Mouse (Mus musculus): Measurements from ENCODE around the gene Mga. TPM values are rescaled to one million over a fixed set of nuclear protein-coding genes. Genes with fewer than 3 reads are reported as not detected.

Mga gene
- 28.5 and 28.8 TPM in 2 replicates for polyA plus RNA-seq (2015; fragmentation: Nextera tagmentation; extraction: Ambion mirVana)

DNA sequence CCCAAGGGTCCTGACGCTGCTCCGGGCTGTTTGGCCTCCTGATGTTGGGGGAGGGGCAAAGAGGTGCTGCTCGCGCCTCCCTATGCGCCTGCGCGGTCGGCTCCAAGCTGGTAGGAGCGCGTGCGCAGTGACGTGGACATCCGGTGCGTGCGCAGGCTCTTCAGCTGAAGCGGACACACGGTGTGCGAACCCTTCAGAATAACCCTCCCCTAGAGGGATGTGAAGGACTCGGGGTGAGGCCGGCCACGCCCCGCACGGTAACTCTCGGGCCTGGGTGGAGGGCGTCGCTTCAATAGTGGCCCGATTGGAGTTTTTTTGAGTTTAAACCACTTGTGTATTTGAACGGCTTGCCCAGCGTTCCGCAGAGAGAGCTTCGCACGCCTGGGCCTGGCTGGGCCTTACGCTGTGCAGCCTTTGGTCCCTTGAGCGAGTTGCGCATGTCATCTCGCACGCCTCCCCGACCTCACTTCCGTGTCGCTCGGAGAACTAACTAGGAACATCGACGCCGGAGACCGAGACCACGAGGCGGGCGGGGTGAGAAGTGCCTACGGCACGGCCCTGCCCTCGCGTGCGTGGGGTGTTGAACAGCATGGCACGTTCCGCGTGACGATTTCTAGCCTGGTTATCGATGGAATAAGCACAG, at the start of gene Mga:
Gene Mga, plus strand, starts transcription at position 139 of the 643 bp plus-strand sequence.
- Histone ChIP-seq H3K27me3 (no peaks in the 10 kb centered on the region), H3K36me3 (ENCODE audit: poor library complexity, severe bottlenecking) (no peaks in the 10 kb centered on the region), H3K4me2 (peak within 1 kb of the TSS; percentile 69), H3K4me1 (peaks cover 20% of the 10 kb centered on the region), H3K9ac (peak within 1 kb of the TSS; percentile 67), H3K9me3 (replicated peaks) (no peaks in the 10 kb centered on the region), H3K27ac (peak within 1 kb of the TSS; percentile 87), H3K4me3 (peak within 1 kb of the TSS; percentile 51)
- ATAC-seq: peak; percentile 98
- under 1% methylated on average over 58 of the region's 58 CpGs for WGBS

- H3K9me3 ChIP-seq (replicated peaks): no peaks in the 10 kb centered on the region
- H3K4me3 ChIP-seq: no peak overlapping the region
- H3K9ac ChIP-seq: no peak overlapping the region
- H3K4me1 ChIP-seq: no peaks in the 10 kb centered on the region
- WGBS: 82% methylated on average over 4 of the region's 4 CpGs
- no peaks in the 10 kb centered on the region for H3K27me3 ChIP-seq
- no peaks in the 10 kb centered on the region for H3K36me3 ChIP-seq (ENCODE audit: poor library complexity, severe bottlenecking)
- no peak overlapping the region for H3K27ac ChIP-seq
- no peak overlapping the region for H3K4me2 ChIP-seq
- ATAC-seq: no peak
These were observed 43.2 kb upstream of the Mga start for GRCm38 (mm10) chr2:119853811-119854210.

GRCm38 (mm10) chr2:119855310-119855850, 41.6 kb upstream of the Mga start:
- H3K4me1 ChIP-seq: no peaks in the 10 kb centered on the region
- no peak overlapping the region for H3K4me2 ChIP-seq
- H3K9ac ChIP-seq: no peak overlapping the region
- H3K4me3 ChIP-seq: no peak overlapping the region
- H3K27ac ChIP-seq: no peak overlapping the region
- H3K36me3 ChIP-seq (ENCODE audit: poor library complexity, severe bottlenecking): no peaks in the 10 kb centered on the region
- H3K9me3 ChIP-seq (replicated peaks): no peaks in the 10 kb centered on the region
- no peaks in the 10 kb centered on the region for H3K27me3 ChIP-seq
- no peak for ATAC-seq
- WGBS: 69% methylated on average over 6 of the region's 6 CpGs

- H3K27me3 ChIP-seq: no peaks in the 10 kb centered on the region
- H3K4me1 ChIP-seq: no peaks in the 10 kb centered on the region
- no peak overlapping the region for H3K4me2 ChIP-seq
- no peak overlapping the region for H3K27ac ChIP-seq
- 87% methylated on average over 2 of the region's 2 CpGs for WGBS
- no peak overlapping the region for H3K9ac ChIP-seq
- ATAC-seq: no peak
- H3K4me3 ChIP-seq: no peak overlapping the region
- no peaks in the 10 kb centered on the region for H3K36me3 ChIP-seq (ENCODE audit: poor library complexity, severe bottlenecking)
- H3K9me3 ChIP-seq (replicated peaks): no peaks in the 10 kb centered on the region
These were observed 39.7 kb upstream of the Mga start for GRCm38 (mm10) chr2:119857341-119857740.

DNA sequence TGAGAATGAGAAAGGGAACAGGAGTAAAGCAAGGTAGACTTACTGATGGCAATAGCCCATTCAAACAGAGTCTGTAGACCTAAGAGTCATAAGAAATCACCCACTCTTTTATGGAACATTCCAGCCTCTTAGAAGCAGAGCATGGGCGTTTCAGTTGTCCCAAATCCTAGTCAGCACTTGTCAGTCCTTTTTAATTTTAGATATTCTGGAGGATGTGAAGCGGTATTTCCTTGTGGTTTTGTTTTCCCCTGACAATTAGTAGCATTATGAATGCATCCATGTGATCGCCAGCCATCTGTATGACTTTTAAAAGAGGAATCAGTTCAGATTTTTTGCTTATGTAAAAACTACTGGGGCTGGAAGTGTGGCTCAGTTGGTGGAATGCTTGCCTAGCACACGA, 32.5 kb upstream of the Mga start:
- no peaks in the 10 kb centered on the region for H3K4me1 ChIP-seq
- 74% methylated on average over 4 of the region's 4 CpGs for WGBS
- no peaks in the 10 kb centered on the region for H3K36me3 ChIP-seq (ENCODE audit: poor library complexity, severe bottlenecking)
- no peak overlapping the region for H3K9ac ChIP-seq
- no peak for ATAC-seq
- H3K9me3 ChIP-seq (replicated peaks): no peaks in the 10 kb centered on the region
- peaks cover 7% of the 10 kb centered on the region; the same call in 1 of the 2 replicates for H3K27me3 ChIP-seq
- no peak overlapping the region for H3K4me2 ChIP-seq
- H3K4me3 ChIP-seq: no peak overlapping the region
- H3K27ac ChIP-seq: no peak overlapping the region

- peak; percentile 94 for ATAC-seq
- no peaks in the 10 kb centered on the region for H3K9me3 ChIP-seq (replicated peaks)
- H3K9ac ChIP-seq: peak overlapping the region; percentile 71
- peak overlapping the region; percentile 85 for H3K4me2 ChIP-seq
- peaks cover 15% of the 10 kb centered on the region for H3K27me3 ChIP-seq
- peak overlapping the region; percentile 55 for H3K4me3 ChIP-seq
- H3K27ac ChIP-seq: peak overlapping the region; percentile 67
- H3K4me1 ChIP-seq: peaks cover 18% of the 10 kb centered on the region; the same call in 1 of the 2 replicates
- no peaks in the 10 kb centered on the region for H3K36me3 ChIP-seq (ENCODE audit: poor library complexity, severe bottlenecking)
- under 1% methylated on average over 72 of the region's 73 CpGs for WGBS
These were observed 24.5 kb upstream of the Mga start for GRCm38 (mm10) chr2:119872371-119873104.

- Histone ChIP-seq H3K4me2 (peak overlapping the region; percentile 85), H3K9me3 (replicated peaks) (no peaks in the 10 kb centered on the region), H3K4me1 (peaks cover 18% of the 10 kb centered on the region; the same call in 1 of the 2 replicates), H3K27ac (peak overlapping the region; percentile 67), H3K4me3 (peak overlapping the region; percentile 55), H3K9ac (peak overlapping the region; percentile 71), H3K27me3 (peaks cover 15% of the 10 kb centered on the region), H3K36me3 (ENCODE audit: poor library complexity, severe bottlenecking) (no peaks in the 10 kb centered on the region)
- ATAC-seq: peak; percentile 95
- WGBS: under 1% methylated on average over 39 of the region's 39 CpGs
These were observed 23.9 kb upstream of the Mga start for GRCm38 (mm10) chr2:119873105-119873464.

DNA sequence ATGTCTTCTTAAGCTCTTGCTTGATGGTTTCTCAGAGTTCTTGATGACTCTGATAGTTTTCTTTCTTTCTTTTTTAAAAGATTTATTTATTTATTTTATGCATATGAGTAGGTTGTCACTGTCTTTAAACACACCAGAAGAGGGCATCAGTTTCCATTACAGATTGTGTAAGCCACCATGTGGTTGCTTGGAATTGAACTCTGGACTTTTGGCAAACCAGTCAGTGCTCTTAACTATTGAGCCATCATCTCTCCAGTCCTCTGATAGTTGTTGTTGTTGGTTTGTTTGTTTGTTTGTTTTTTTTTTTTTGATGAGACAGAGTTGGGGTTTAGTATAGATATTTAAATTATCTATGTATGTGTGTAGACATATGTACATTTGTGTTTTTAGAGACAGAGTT, 21.0 kb upstream of the Mga start:
- Histone ChIP-seq H3K4me3 (no peak overlapping the region), H3K9me3 (replicated peaks) (no peaks in the 10 kb centered on the region), H3K27me3 (peaks cover under 1% of the 10 kb centered on the region), H3K4me2 (no peak overlapping the region), H3K9ac (no peak overlapping the region), H3K4me1 (peaks cover 18% of the 10 kb centered on the region; the same call in 1 of the 2 replicates), H3K27ac (no peak overlapping the region), H3K36me3 (ENCODE audit: poor library complexity, severe bottlenecking) (no peaks in the 10 kb centered on the region)
- no peak for ATAC-seq

GRCm38 (mm10) chr2:119887201-119887600, 9.8 kb upstream of the Mga start:
- WGBS: 92% methylated on average over 3 of the region's 3 CpGs
- H3K27ac ChIP-seq: no peak overlapping the region
- H3K9me3 ChIP-seq (replicated peaks): no peaks in the 10 kb centered on the region
- H3K4me1 ChIP-seq: no peaks in the 10 kb centered on the region
- no peak for ATAC-seq
- no peak overlapping the region for H3K4me2 ChIP-seq
- no peak overlapping the region for H3K9ac ChIP-seq
- no peak overlapping the region for H3K4me3 ChIP-seq
- no peaks in the 10 kb centered on the region for H3K36me3 ChIP-seq (ENCODE audit: poor library complexity, severe bottlenecking)
- H3K27me3 ChIP-seq: no peaks in the 10 kb centered on the region

DNA sequence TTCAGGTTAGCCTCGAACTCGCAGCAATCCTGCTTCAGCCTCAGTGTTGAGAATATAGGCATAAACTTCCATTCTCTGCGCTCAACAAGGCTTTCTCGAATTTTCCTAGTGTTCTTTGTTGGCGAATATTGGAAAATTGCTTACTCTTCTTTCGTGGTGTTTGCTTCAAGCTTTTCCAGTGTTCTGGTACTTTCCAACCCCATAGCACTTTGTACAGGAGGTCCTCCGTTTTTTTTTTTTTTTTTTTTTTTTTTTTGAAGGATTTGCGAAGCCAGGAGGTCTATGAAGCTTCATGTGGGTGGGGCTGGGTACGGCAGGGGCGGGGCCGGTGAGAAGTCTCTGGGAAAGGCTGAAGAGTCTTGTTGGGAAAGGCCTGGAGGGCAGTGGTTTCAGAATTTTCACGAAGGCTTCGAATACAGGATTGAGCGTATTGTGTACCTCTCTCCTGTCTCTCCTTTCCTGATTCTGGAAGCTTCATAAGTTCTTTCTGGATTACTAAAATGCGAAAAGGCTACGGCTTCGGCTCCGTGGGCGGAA, 407 bp upstream of the Mga start:
- peak; percentile 67 for ATAC-seq
- Histone ChIP-seq H3K4me1 (peaks cover 20% of the 10 kb centered on the region), H3K36me3 (ENCODE audit: poor library complexity, severe bottlenecking) (no peaks in the 10 kb centered on the region), H3K4me3 (peak overlapping the region; percentile 51), H3K9ac (peak overlapping the region; percentile 67), H3K9me3 (replicated peaks) (no peaks in the 10 kb centered on the region), H3K4me2 (peak overlapping the region; percentile 69), H3K27me3 (no peaks in the 10 kb centered on the region), H3K27ac (peak overlapping the region; percentile 87)
- 17% methylated on average over 19 of the region's 19 CpGs for WGBS

GRCm38 (mm10) chr2:119898141-119898594, 1.1 kb downstream of the Mga start:
- no peaks in the 10 kb centered on the region for H3K27me3 ChIP-seq
- peak overlapping the region; percentile 69 for H3K4me2 ChIP-seq
- H3K4me1 ChIP-seq: peaks cover 20% of the 10 kb centered on the region
- H3K4me3 ChIP-seq: peak overlapping the region; percentile 51
- H3K9ac ChIP-seq: peak overlapping the region; percentile 67
- no peaks in the 10 kb centered on the region for H3K9me3 ChIP-seq (replicated peaks)
- 0 out of 2 replicates have a peak, but pooled peaks have one; percentile 28 for ATAC-seq
- 7% methylated on average over 19 of the region's 19 CpGs for WGBS
- 0 out of 2 replicates have a peak overlapping the region, but pooled peaks have one; percentile 11 for H3K27ac ChIP-seq
- H3K36me3 ChIP-seq (ENCODE audit: poor library complexity, severe bottlenecking): peaks cover 8% of the 10 kb centered on the region

DNA sequence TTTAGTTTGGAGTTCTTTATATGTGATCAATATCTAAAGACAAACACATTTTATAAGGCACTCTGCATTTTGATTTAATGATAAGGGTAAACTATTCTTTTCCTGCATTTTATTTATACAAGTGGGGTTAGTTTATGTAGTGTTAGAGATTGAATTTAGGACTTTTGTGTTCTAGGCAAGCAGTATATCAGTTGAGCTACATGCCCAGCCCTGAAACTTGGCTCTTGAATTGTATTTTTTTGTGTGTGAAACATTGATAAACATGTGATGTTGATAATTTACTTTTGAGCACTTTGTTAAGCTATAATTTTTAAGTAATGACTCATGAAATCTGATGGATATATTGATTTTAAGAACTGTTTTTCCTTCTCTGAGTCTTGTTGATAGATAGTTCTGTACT, 19.0 kb downstream of the Mga start:
- Histone ChIP-seq H3K27me3 (no peaks in the 10 kb centered on the region), H3K4me3 (no peak overlapping the region), H3K27ac (no peak overlapping the region), H3K36me3 (ENCODE audit: poor library complexity, severe bottlenecking) (peaks cover 12% of the 10 kb centered on the region), H3K9me3 (replicated peaks) (no peaks in the 10 kb centered on the region), H3K4me2 (no peak overlapping the region), H3K4me1 (no peaks in the 10 kb centered on the region), H3K9ac (no peak overlapping the region)
- ATAC-seq: no peak
